Mouse (Mus musculus): ENCODE data around the gene Cnksr3.

- TF ChIP-seq USF2 (IDR thresholded peaks at IDR 0.05; ENCODE audit: borderline replicate concordance in 1 of 2, insufficient read depth in 1 of 2, low read depth in 1 of 2, low read length in 2 of 2) (no peak), UBTF (IDR thresholded peaks at IDR 0.05; ENCODE audit: borderline replicate concordance, insufficient read depth, low read depth, low read length) (no peak), JUND (IDR thresholded peaks at IDR 0.05; ENCODE audit: low read depth, low read length) (no peak)
These were observed 38.9 kb downstream of the Cnksr3 start for GRCm38 (mm10) chr10:7173098-7173497.

Measured in MEL (cell line).